Comparison of ENCODE assay signal across 1 mouse cellular context in genomic region chr6:97204252-97204869, GRCm38 (mm10).
TF ChIP-seq lines count a peak whose summit lies in the region.

No protein-coding gene starts in this region.

TF ChIP-seq in MEL, 35 proteins besides CTCF, POLR2A, EP300 and RAD21 (continued from another document):
- TF ChIP-seq ZKSCAN1 (IDR thresholded peaks at IDR 0.05; ENCODE audit: low read depth, low read length) = no peak
- no peak for TF ChIP-seq BHLHE40 (IDR thresholded peaks at IDR 0.05; ENCODE audit: borderline replicate concordance, low read depth, low read length)
- no peak for TF ChIP-seq MYC (IDR thresholded peaks at IDR 0.05; ENCODE audit: low read depth, low read length)
- no peak for TF ChIP-seq MYB (IDR thresholded peaks at IDR 0.05; ENCODE audit: low read depth, low read length)
- TF ChIP-seq TBP (IDR thresholded peaks at IDR 0.05; ENCODE audit: low read depth, low read length) = no peak
- TF ChIP-seq MAZ (IDR thresholded peaks at IDR 0.05; ENCODE audit: low read depth, low read length) = no peak
- TF ChIP-seq TAL1 (IDR thresholded peaks at IDR 0.05; ENCODE audit: low read length) = no peak
- no peak for TF ChIP-seq CHD2 (IDR thresholded peaks at IDR 0.05; ENCODE audit: low read length)
TF ChIP-seq in MEL: peak in this region for 3.
